Mouse (Mus musculus) intestine, embryonic 16.5 days (tissue): Measurements from ENCODE around the gene Gm49361. TPM values are rescaled to one million over a fixed set of nuclear protein-coding genes. Genes with fewer than 3 reads are reported as not detected.

Experiments
- ATAC-seq: fragments of 200-750 bp; cut with Nextera tagmentation; 2 replicates; pipeline ENCODE4 v1.8.0; 2017; ENCODE audit warnings: moderate TSS enrichment, moderate library complexity
- H3K27ac ChIP-seq: fragments of 300-500 bp; sonication (generic); 2 replicates; pipeline ENCODE4 v1.5.1; 2014; ENCODE audit warnings: mild to moderate bottlenecking, low read length
- H3K27me3 ChIP-seq: fragments of 300-500 bp; sonication (generic); replicated peaks from 2 replicates; pipeline ENCODE4 v1.6.1; 2014; ENCODE audit warnings: low read length, control low read depth, mixed read lengths; ENCODE audit not compliant: control insufficient read depth, insufficient read depth
- H3K36me3 ChIP-seq: fragments of 300-500 bp; sonication (generic); 2 replicates; pipeline ENCODE4 v1.6.1; 2014; ENCODE audit warnings: low read length, control low read depth; ENCODE audit not compliant: control insufficient read depth, insufficient read depth
- H3K4me1 ChIP-seq: fragments of 300-500 bp; sonication (generic); 2 replicates; pipeline ENCODE4 v1.6.1; 2014; ENCODE audit warnings: low read length, control low read depth, mixed read lengths; ENCODE audit not compliant: control insufficient read depth, insufficient read depth
- H3K4me2 ChIP-seq: fragments of 300-500 bp; sonication (generic); 2 replicates; pipeline ENCODE4 v1.6.1; 2014; ENCODE audit warnings: low read depth, low read length, control low read depth
- H3K4me3 ChIP-seq: fragments of 300-500 bp; sonication (generic); 2 replicates; pipeline ENCODE4 v1.5.1; 2014; ENCODE audit warnings: mild to moderate bottlenecking, low read length
- H3K9ac ChIP-seq: fragments of 300-500 bp; sonication (generic); 2 replicates; pipeline ENCODE4 v1.6.1; 2014; ENCODE audit warnings: low read depth, low read length
- H3K9me3 ChIP-seq: fragments of 300-500 bp; sonication (generic); 2 replicates; pipeline ENCODE4 v1.6.1; 2016; ENCODE audit warnings: low read length, control low read depth; ENCODE audit not compliant: control insufficient read depth
- WGBS: fragments of 180-500 bp; shearing (Covaris S2); extraction: QIAGEN DNeasy Blood & Tissue Kit; methylation state at CpG from one replicate; pipeline ENCODE4 v1.1.7; 2014; 5-methylcytosine and 5-hydroxymethylcytosine counted together
- polyA plus RNA-seq: library from polyadenylated mRNA; unstranded; fragments of >200 nt; fragmentation: Nextera tagmentation; extraction: Ambion mirVana; gene quantifications from 2 replicates; pipeline ENCODE4 v1.2.1, GENCODE M21; 2015

The Gm49361 gene
- polyA plus RNA-seq, 1 experiment from 2014 or later, result not detected

- ATAC-seq, result peak; percentile 58
- Histone ChIP-seq H3K27ac (no peak overlapping the region), H3K9ac (no peak overlapping the region), H3K9me3 (no peaks in the 10 kb centered on the region), H3K4me2 (no peak overlapping the region), H3K4me3 (no peak overlapping the region), H3K27me3 (no peaks in the 10 kb centered on the region), H3K36me3 (no peaks in the 10 kb centered on the region), H3K4me1 (peaks cover 14% of the 10 kb centered on the region)
- WGBS, result 72% methylated on average over 1 of the region's 1 CpGs
Measured at GRCm38 (mm10) chr14:57712884-57713283, 33.0 kb downstream of the Gm49361 start.

DNA sequence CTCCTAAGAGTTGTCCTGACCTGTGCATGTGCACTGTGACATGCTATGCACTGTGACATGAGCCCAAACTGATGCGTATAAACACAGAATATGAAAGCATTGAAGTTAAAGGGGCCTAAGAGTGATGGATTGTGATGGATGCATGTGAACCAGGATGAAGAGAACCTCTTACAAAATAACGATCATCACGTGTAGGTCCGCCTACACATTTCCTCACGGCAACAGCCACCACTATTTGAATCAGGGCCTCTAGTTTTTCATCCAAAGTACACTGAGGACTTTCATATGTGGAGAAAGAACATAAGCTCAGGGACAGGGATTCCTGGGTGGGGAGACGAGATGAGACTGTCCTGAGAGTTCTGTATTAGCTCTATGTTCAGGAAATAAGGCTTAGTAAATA, 34.8 kb downstream of the Gm49361 start:
- Histone ChIP-seq H3K9me3 (no peaks in the 10 kb centered on the region), H3K27ac (no peak overlapping the region), H3K36me3 (no peaks in the 10 kb centered on the region), H3K4me2 (no peak overlapping the region), H3K4me1 (peaks cover 21% of the 10 kb centered on the region), H3K27me3 (no peaks in the 10 kb centered on the region), H3K9ac (no peak overlapping the region), H3K4me3 (no peak overlapping the region)
- WGBS, result 80% methylated on average over 6 of the region's 6 CpGs
- ATAC-seq, result no peak

DNA sequence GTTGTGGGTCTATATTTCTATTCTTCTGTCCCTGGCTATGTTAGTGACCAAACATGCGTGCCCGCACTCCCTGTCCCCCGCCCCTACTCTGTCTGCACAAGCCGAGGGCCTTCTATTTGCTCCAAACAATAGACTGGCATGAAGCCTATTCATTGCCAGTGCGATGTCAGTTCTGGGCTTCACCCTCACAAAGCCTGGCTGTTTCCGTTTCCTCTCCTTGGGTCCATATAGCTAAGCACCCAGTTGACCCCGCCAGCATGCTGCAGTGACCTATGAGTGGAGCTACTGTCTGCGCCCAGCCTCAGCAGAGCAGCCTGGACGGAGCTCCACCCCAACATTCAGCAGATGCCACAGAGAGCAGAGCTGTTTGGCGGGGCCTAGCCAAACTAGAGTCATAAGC, 36.7 kb downstream of the Gm49361 start:
- H3K9ac ChIP-seq, result no peak overlapping the region
- H3K36me3 ChIP-seq, result no peaks in the 10 kb centered on the region
- H3K27ac ChIP-seq, result no peak overlapping the region
- peaks cover 21% of the 10 kb centered on the region for H3K4me1 ChIP-seq
- H3K27me3 ChIP-seq, result no peaks in the 10 kb centered on the region
- H3K4me2 ChIP-seq, result no peak overlapping the region
- no peak for ATAC-seq
- WGBS, result 66% methylated on average over 10 of the region's 10 CpGs
- no peak overlapping the region for H3K4me3 ChIP-seq
- H3K9me3 ChIP-seq, result no peaks in the 10 kb centered on the region

DNA sequence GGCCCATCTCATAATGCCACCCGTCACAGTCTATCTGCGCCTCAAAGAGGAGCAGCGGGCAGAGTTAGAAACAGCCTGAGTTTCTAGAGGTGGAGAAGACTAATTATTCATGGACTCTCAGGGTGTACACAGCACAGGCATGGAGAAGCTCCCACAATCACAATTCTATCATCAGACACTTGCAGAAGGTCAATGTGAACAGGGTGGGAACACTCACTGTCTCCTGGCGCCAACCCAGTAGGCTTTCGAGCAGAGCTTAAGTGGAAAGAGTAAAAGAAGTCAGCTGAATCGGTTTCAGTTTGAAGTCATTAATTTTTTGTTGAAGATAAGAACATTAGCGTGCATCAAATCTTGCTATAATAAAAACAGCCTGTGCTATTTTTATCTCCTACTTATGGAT, 37.3 kb downstream of the Gm49361 start:
- H3K9me3 ChIP-seq, result no peaks in the 10 kb centered on the region
- H3K4me3 ChIP-seq, result no peak overlapping the region
- no peaks in the 10 kb centered on the region for H3K36me3 ChIP-seq
- no peak overlapping the region for H3K9ac ChIP-seq
- peaks cover 21% of the 10 kb centered on the region for H3K4me1 ChIP-seq
- H3K4me2 ChIP-seq, result no peak overlapping the region
- no peak for ATAC-seq
- no peaks in the 10 kb centered on the region for H3K27me3 ChIP-seq
- no peak overlapping the region for H3K27ac ChIP-seq
- 68% methylated on average over 7 of the region's 7 CpGs for WGBS

DNA sequence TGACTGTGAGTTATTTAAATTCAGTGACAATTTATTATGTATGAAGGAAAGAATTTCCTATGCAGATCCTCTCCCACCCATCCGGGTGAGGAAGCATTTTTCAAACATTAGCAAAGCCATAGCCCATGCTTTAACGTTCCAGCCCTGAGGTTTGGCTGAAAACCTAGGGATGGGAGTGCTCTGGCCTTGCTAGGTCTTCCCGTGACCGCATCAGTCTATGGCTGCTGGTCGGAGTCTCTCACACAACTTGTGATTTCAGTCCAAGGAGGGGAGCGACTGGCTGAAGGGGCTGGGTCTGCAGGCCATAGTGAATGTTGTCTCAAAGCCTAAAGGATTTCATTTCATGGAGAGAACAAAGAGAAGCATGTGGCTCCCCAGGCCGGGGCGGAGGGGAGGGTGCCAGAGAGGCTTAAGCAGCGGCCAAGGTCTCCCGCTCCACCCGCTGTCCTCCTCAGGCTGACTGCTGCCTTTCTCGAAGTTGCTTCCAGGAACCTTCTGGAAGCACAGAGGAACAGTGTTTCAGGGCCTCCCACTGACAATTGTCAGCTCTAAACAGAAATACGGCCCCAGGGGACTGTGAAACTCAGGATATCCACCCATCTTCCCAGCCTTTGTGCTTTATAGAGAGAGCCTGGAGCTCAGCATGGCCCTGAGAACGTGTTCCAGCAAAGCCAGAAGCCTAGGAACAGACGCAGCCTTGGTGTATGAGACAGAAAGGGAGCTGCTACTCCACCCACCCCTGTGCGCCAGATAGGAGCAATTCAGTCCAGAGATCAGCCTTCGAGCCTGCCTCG, 38.6 kb downstream of the Gm49361 start:
- Histone ChIP-seq H3K36me3 (no peaks in the 10 kb centered on the region), H3K4me2 (peak overlapping the region; percentile 21; the same call in 1 of the 2 replicates), H3K4me1 (peaks cover 21% of the 10 kb centered on the region), H3K4me3 (no peak overlapping the region), H3K27ac (peak overlapping the region; percentile 79), H3K9ac (peak overlapping the region; percentile 20), H3K9me3 (no peaks in the 10 kb centered on the region), H3K27me3 (no peaks in the 10 kb centered on the region)
- WGBS, result 48% methylated on average over 18 of the region's 18 CpGs
- ATAC-seq, result peak; percentile 69

DNA sequence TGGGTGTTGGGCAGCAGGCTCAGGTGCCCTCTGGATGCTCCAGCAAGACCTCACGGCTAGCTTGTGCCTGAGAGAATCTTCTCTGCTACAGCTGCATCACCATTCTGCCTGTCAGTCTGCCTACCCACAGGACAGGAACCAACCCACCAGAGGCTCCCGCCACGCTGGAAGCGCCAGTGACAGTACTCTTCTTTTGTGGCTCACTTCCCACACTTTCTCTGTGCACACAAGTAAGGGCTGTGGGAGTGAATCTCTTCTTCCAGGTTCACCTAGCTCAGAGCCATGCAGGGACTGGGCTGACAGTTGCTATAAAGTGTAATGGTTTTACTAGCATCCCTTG, 39.2 kb downstream of the Gm49361 start:
- Histone ChIP-seq H3K36me3 (no peaks in the 10 kb centered on the region), H3K27me3 (no peaks in the 10 kb centered on the region), H3K27ac (peak overlapping the region; percentile 79; the same call in 1 of the 2 replicates), H3K4me3 (no peak overlapping the region), H3K4me1 (peaks cover 21% of the 10 kb centered on the region), H3K4me2 (no peak overlapping the region), H3K9ac (no peak overlapping the region), H3K9me3 (no peaks in the 10 kb centered on the region)
- 86% methylated on average over 4 of the region's 4 CpGs for WGBS
- no peak for ATAC-seq

- ATAC-seq, result no peak
- H3K27me3 ChIP-seq, result no peaks in the 10 kb centered on the region
- no peaks in the 10 kb centered on the region for H3K9me3 ChIP-seq
- H3K9ac ChIP-seq, result no peak overlapping the region
- H3K4me3 ChIP-seq, result no peak overlapping the region
- no peaks in the 10 kb centered on the region for H3K36me3 ChIP-seq
- H3K4me2 ChIP-seq, result no peak overlapping the region
- no peak overlapping the region for H3K27ac ChIP-seq
- 84% methylated on average over 4 of the region's 4 CpGs for WGBS
- peaks cover 23% of the 10 kb centered on the region for H3K4me1 ChIP-seq
Measured at GRCm38 (mm10) chr14:57705759-57706158, 40.1 kb downstream of the Gm49361 start.

DNA sequence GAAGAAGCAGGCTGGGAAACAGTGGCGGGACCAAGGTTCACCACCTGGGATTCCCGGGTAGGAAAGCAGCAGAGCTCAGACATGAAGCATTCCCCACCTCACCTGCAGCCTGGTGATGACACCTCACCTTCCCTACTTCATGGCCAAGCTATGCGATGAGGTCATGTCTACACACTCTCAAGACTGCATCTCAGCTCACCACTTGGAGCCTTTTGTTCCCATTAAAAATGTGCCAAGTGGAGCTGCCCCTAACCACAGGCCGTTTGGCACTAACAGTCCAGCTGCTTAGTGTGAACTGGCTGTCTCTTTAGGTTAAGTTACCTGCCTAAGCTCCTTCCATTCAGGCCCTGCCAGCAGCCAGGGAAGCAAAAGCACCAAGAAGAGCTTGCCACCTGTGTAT, 40.8 kb downstream of the Gm49361 start:
- Histone ChIP-seq H3K4me2 (no peak overlapping the region), H3K27me3 (no peaks in the 10 kb centered on the region), H3K36me3 (peaks cover 3% of the 10 kb centered on the region; the same call in 1 of the 2 replicates), H3K9ac (no peak overlapping the region), H3K4me3 (no peak overlapping the region), H3K9me3 (no peaks in the 10 kb centered on the region), H3K4me1 (peaks cover 21% of the 10 kb centered on the region), H3K27ac (no peak overlapping the region)
- no peak for ATAC-seq
- 79% methylated on average over 4 of the region's 4 CpGs for WGBS

DNA sequence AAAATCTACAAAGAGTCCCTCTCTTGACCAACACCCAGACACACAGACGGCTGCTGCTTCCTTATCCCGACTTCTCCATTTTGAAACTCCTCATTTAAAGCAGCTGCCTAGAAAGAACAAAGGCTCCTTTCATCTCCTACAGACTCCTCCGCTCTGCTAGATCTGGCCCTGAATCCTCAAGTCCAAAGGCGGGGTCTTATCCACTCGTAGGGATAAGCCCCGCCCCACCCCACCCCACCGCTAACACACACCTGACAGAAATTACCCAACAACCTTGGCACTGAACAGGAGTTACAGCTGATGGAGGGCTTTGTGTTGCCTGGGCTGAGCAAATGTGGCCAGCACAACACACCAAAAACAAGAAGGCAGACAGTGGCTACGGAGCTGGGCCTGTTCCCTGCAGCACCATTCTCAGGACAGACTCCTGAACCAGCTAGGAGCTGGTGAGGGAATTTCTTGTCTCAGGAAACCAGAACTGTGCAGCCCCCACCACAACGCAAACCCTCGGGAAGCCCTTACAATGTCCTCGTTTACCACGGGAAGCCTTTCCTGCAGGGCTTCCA, 43.9 kb downstream of the Gm49361 start:
- Histone ChIP-seq H3K9me3 (no peaks in the 10 kb centered on the region), H3K27ac (peak overlapping the region; percentile 46), H3K27me3 (no peaks in the 10 kb centered on the region), H3K36me3 (peaks cover 15% of the 10 kb centered on the region), H3K4me3 (no peak overlapping the region), H3K4me1 (peaks cover 2% of the 10 kb centered on the region; the same call in 1 of the 2 replicates), H3K4me2 (no peak overlapping the region), H3K9ac (no peak overlapping the region)
- 62% methylated on average over 12 of the region's 12 CpGs for WGBS
- peak; percentile 91 for ATAC-seq
